Mouse (Mus musculus): ENCODE measurements around the gene Whrn.

DNA sequence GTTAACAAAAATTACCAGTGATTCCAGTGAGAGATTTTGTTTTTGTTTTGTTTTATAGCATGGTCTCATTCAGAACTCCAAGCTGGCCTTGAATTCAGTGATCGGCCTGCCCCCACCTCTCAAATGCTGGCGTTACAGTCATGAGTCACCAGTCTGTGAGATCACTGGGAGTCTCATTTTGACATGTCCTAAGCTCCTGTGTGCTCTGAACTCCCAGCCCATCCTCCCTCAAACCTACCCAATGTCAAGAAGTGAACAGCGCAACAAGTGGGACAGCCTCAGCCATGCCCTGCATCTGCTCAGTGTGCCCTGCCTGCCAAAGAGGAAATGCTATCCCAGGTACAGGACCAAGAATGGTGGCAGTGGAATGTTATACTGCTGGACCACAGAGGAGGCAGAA, 110.5 kb downstream of the Whrn start:
- TF ChIP-seq CTCF (IDR thresholded peaks at IDR 0.05; ENCODE audit: insufficient read depth, low read depth, low read length): no peak
- no peak for TF ChIP-seq POLR2A (IDR thresholded peaks at IDR 0.05; ENCODE audit: insufficient read depth, low read depth, low read length)
